Mouse (Mus musculus) ES-Bruce4 (cell line): ENCODE results near the gene Gm10518. TPM values are rescaled to one million over a fixed set of nuclear protein-coding genes. Genes with fewer than 3 reads are reported as not detected.

ENCODE experiments used
- H3K27ac ChIP-seq: 2 replicates; pipeline ENCODE4 v1.5.1; 2012; ENCODE audit warnings: low read length, inconsistent platforms; ENCODE audit not compliant: insufficient read depth
- H3K27me3 ChIP-seq: 2 replicates; pipeline ENCODE4 v1.6.1; 2012; ENCODE audit warnings: mild to moderate bottlenecking, low read length, inconsistent platforms; ENCODE audit not compliant: control insufficient read depth, poor library complexity, insufficient read depth, severe bottlenecking
- H3K36me3 ChIP-seq: 2 replicates; pipeline ENCODE4 v1.6.1; 2012; ENCODE audit warnings: inconsistent platforms, mild to moderate bottlenecking, low read length, moderate library complexity; ENCODE audit not compliant: control insufficient read depth, poor library complexity, insufficient read depth, severe bottlenecking
- H3K4me1 ChIP-seq: one replicate; pipeline ENCODE4 v1.8.1; 2011; ENCODE audit warnings: low read length; ENCODE audit not compliant: control insufficient read depth, insufficient read depth
- H3K4me3 ChIP-seq: 2 replicates; pipeline ENCODE4 v1.5.1; 2011; ENCODE audit warnings: low read depth, mild to moderate bottlenecking, low read length
- H3K9ac ChIP-seq: 2 replicates; pipeline ENCODE4 v1.6.1; 2012; ENCODE audit warnings: low read depth, mild to moderate bottlenecking, inconsistent platforms; ENCODE audit not compliant: poor library complexity, severe bottlenecking
- H3K9me3 ChIP-seq: replicated peaks from 2 replicates; pipeline ENCODE4 v1.6.1; 2012; ENCODE audit warnings: mild to moderate bottlenecking, low read length, inconsistent platforms; ENCODE audit not compliant: control insufficient read depth, poor library complexity, insufficient read depth, severe bottlenecking
- CTCF ChIP-seq: IDR thresholded peaks from one replicate; pipeline ENCODE4 v1.8.1; 2011; ENCODE audit warnings: low read depth, low read length
- EP300 ChIP-seq: IDR thresholded peaks from 2 replicates; pipeline ENCODE4 v1.6.1; 2011; ENCODE audit warnings: low read depth, low read length; ENCODE audit not compliant: insufficient read depth
- POLR2A ChIP-seq: IDR thresholded peaks from one replicate; pipeline ENCODE4 v1.8.1; 2011; ENCODE audit warnings: low read length; ENCODE audit not compliant: insufficient read depth
- polyA plus RNA-seq: library from polyadenylated mRNA; stranded (reverse); fragments of >200 nt; gene quantifications from 2 replicates; pipeline ENCODE4 v1.2.4, GENCODE M21; 2011; ENCODE audit warnings: low read depth; ENCODE audit not compliant: missing spikeins, insufficient read depth, insufficient read length

Gm10518 gene
- polyA plus RNA-seq, 1 experiment = not detected

DNA sequence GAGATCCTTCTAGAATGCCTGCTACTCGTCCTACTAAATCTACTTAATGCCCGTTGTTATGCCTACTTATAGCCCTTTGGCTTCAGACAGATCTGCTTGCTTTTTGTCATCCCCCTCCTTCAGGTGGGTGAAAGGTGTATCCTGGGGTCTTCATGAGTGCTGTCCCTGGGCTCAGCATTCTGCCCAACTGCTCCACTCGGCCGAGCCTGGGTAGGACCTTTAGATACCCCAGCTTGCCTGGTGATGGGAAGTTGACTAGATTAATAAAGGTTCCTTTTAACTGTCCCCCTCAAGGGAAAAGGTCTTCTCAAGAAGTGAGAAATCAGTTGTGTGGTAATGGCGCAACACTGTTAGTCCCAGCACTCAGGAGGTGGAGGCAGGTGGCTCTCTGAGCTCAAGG is 24.9 kb downstream of the Gm10518 start:
- no peaks in the 10 kb centered on the region for H3K27me3 ChIP-seq
- TF ChIP-seq CTCF = no peak
- TF ChIP-seq POLR2A = no peak
- no peak for TF ChIP-seq EP300
- no peaks in the 10 kb centered on the region for H3K4me1 ChIP-seq
- H3K36me3 ChIP-seq = no peaks in the 10 kb centered on the region
- 0 out of 2 replicates have a peak, but pooled peaks cover 5% of the 10 kb centered on the region for H3K9me3 ChIP-seq
- H3K4me3 ChIP-seq = no peak overlapping the region
- no peak overlapping the region for H3K27ac ChIP-seq
- no peak overlapping the region for H3K9ac ChIP-seq

DNA sequence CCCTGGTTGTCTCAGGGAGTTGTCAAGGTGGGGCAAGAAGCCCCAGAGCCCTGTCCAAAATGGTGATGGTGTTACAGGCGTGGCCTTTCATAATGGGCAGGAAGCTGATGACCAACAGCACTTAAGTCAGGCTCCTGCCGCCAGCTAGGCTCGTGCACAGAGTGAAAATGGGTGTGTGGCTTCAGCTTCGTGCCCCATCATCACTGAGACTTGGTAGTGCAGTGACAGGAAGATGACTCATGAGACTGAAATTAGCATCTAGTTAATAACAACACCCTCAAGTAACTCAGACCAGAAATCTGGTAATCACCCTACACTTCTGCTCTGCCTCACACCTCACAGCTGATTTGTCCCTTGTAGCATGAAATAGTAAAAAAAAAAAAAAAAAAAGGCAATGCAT is 25.7 kb downstream of the Gm10518 start:
- Histone ChIP-seq H3K9ac (no peak overlapping the region), H3K27me3 (no peaks in the 10 kb centered on the region), H3K9me3 (0 out of 2 replicates have a peak, but pooled peaks cover 5% of the 10 kb centered on the region), H3K36me3 (no peaks in the 10 kb centered on the region), H3K4me1 (no peaks in the 10 kb centered on the region), H3K4me3 (no peak overlapping the region), H3K27ac (no peak overlapping the region)
- TF ChIP-seq CTCF (no peak), POLR2A (no peak), EP300 (no peak)

DNA sequence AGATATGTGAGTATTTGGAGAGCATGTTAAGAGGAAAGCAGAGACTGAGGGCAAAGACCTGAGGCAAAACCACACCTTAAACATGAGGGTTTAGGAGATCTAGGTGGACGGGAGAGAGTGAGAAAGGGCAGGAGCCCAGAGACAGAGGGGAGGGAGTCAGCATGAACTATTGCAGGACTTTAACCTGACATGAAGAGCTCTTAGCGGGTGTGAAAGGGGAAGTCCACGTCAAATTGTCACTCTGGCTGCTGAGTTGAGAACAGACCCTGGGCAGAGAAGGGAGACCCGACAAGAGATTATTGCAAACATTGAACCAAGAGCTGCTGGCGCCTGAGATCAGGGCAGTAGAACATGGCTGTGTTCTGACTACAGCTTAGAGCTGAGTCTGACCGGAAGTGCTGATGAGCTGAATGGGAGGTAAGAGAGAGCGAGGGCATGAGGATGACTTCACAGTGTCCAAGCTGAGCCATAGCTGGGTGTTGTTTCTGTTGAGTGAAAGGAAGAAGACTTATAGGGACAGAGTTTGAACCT is 29.6 kb downstream of the Gm10518 start:
- H3K4me1 ChIP-seq = no peaks in the 10 kb centered on the region
- TF ChIP-seq POLR2A (no peak), EP300 (no peak), CTCF (no peak)

GRCm38 (mm10) chr1:179833596-179833995 is 30.4 kb downstream of the Gm10518 start:
- Histone ChIP-seq H3K27me3 (no peaks in the 10 kb centered on the region), H3K9ac (no peak overlapping the region), H3K27ac (no peak overlapping the region), H3K9me3 (peaks cover 7% of the 10 kb centered on the region), H3K36me3 (no peaks in the 10 kb centered on the region), H3K4me1 (no peaks in the 10 kb centered on the region), H3K4me3 (no peak overlapping the region)
- TF ChIP-seq POLR2A (no peak), CTCF (no peak), EP300 (no peak)

More for the DNA sequence above, 29.6 kb downstream of the Gm10518 start:
- no peak overlapping the region for H3K27ac ChIP-seq
- H3K36me3 ChIP-seq = no peaks in the 10 kb centered on the region
- H3K9me3 ChIP-seq = peaks cover 7% of the 10 kb centered on the region
- no peak overlapping the region for H3K9ac ChIP-seq
- H3K4me3 ChIP-seq = no peak overlapping the region
- H3K27me3 ChIP-seq = no peaks in the 10 kb centered on the region

DNA sequence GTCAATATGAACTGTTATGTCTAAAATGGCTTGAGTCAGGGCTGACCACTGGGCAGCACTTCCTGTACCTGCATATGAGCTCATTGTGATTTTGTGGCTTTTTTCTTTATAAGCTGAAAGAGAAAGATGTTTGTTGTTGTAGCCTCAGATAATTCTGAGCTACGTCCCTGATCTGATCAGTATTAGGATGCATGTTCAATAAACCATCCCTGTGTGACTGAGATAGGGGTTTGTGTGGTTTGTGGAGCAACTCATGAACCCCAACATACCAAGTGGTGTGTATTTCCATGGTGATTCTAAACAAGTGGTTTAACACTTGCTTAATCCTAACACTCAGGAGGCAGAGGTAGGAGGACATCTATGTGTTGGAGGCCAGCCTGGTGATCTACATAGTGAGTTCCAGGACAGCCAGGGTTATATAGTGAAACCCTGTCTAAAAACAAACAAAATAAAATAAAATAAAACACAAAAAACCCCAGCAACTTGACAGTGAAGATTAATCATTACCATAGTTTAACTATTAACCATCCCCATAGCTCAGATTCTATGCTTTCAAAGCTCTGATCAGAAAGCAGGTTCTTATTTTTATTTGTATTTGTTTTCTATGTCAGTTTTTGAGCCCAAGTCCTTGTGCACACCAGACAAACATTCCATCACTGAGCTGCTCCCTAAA is 32.7 kb downstream of the Gm10518 start:
- Histone ChIP-seq H3K9ac (no peak overlapping the region), H3K9me3 (peaks cover 7% of the 10 kb centered on the region), H3K27me3 (no peaks in the 10 kb centered on the region), H3K36me3 (no peaks in the 10 kb centered on the region), H3K4me1 (no peaks in the 10 kb centered on the region), H3K27ac (no peak overlapping the region), H3K4me3 (no peak overlapping the region)
- TF ChIP-seq EP300 = no peak
- no peak for TF ChIP-seq CTCF
- TF ChIP-seq POLR2A = no peak
